Mouse (Mus musculus): Measurements from ENCODE around the gene Ccr10. TPM values are rescaled to one million over a fixed set of nuclear protein-coding genes. Genes with fewer than 3 reads are reported as not detected.
"Not testable (repeated sequence)": the region's sequence is repeated elsewhere in the genome, so short reads cannot be mapped to it uniquely, and the experiment has no call there.

The Ccr10 gene
- polyA plus RNA-seq, 1 experiment from 2014 or later: 0.10 TPM

- not testable (repeated sequence) for H3K9ac ChIP-seq (replicated peaks); ATAC-seq (ENCODE audit: low FRiP score, low read depth); H3K9me3 ChIP-seq; H3K4me3 ChIP-seq; H3K27ac ChIP-seq (replicated peaks); H3K4me2 ChIP-seq (replicated peaks)
- WGBS: 87% methylated on average over 9 of the region's 10 CpGs
- Histone ChIP-seq H3K27me3 (peaks cover 76% of the 10 kb centered on the region), H3K4me1 (peaks cover 22% of the 10 kb centered on the region), H3K36me3 (peaks cover 14% of the 10 kb centered on the region)
Observed at GRCm38 (mm10) chr11:101160151-101160550, 15.1 kb downstream of the Ccr10 start.

DNA sequence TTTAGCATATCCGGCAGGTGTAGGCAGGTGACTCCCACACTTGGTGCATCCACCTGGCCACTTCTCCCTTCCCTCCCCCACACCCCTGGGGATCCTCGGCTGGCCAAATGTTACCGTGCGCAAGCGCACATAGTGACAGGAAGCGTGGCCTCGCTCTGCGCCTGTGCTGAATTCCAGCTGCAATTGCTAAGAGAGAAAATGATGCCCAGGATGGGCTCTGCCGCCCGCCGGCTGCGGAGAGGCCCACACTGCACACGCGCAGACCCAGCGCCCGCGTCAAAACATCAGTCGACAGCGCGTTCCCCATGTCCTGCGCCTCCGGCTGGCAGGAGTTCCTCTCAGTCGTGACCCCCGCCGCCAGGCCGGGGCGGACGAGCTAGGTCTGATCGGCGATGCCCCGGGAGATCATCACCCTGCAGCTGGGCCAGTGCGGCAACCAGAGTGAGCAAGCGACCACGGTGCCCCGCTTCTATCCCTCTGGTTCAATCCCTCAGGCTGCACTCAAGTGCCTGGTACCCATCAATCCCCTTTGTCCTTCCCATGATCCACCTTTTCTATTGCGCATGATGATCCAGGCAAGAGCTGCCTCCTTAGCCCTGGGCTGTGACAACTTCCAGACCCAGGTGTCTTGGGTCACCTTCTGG is 19.4 kb downstream of the Ccr10 start, which contains the start of gene Tubg2:
Gene Tubg2, plus strand, starts transcription at position 180 of the 644 bp plus-strand sequence.
- Histone ChIP-seq H3K4me2 (replicated peaks) (peak within 1 kb of the TSS; percentile 65), H3K4me3 (peak within 1 kb of the TSS; percentile 43), H3K9ac (replicated peaks) (peak within 1 kb of the TSS; percentile 64), H3K4me1 (peaks cover 12% of the 10 kb centered on the region), H3K27ac (replicated peaks) (peak within 1 kb of the TSS; percentile 83), H3K27me3 (peaks cover 37% of the 10 kb centered on the region), H3K9me3 (no peaks in the 10 kb centered on the region), H3K36me3 (no peaks in the 10 kb centered on the region)
- ATAC-seq (ENCODE audit: low FRiP score, low read depth): peak; percentile 41; the same call in 1 of the 2 replicates
- 2% methylated on average over 36 of the region's 36 CpGs for WGBS

GRCm38 (mm10) chr11:101155151-101155550 is 20.1 kb downstream of the Ccr10 start:
- peaks cover 32% of the 10 kb centered on the region for H3K27me3 ChIP-seq
- peaks cover 12% of the 10 kb centered on the region for H3K4me1 ChIP-seq
- ATAC-seq (ENCODE audit: low FRiP score, low read depth): no peak
- peak overlapping the region; percentile 65; the same call in 1 of the 2 replicates for H3K4me2 ChIP-seq (replicated peaks)
- H3K9me3 ChIP-seq: no peaks in the 10 kb centered on the region
- WGBS: 66% methylated on average over 6 of the region's 6 CpGs
- H3K27ac ChIP-seq (replicated peaks): no peak overlapping the region
- H3K9ac ChIP-seq (replicated peaks): no peak overlapping the region
- no peaks in the 10 kb centered on the region for H3K36me3 ChIP-seq
- H3K4me3 ChIP-seq: no peak overlapping the region; the same call in 1 of the 2 replicates

DNA sequence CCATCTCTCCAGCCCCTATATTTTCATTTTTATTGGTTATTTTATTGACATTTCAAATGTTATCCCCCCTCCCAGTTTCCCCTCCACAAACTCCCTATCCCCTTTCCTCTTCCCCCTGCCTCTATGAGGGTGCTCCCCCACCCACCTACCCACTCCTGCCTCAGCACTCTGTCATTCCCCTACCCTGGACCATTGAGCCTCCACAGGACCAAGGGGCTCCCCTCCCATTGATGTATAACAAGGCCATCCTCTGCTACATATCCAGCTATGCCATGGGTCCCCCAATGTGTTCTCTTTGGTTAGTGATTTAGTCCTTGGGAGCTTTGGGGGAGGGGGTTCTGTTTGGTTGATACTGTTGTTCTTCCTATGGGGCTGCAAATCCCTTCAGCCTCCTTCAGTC is 20.6 kb downstream of the Ccr10 start:
- Histone ChIP-seq H3K4me3 (no peak overlapping the region), H3K36me3 (no peaks in the 10 kb centered on the region), H3K9me3 (no peaks in the 10 kb centered on the region), H3K27ac (replicated peaks) (no peak overlapping the region), H3K4me2 (replicated peaks) (no peak overlapping the region), H3K27me3 (peaks cover 29% of the 10 kb centered on the region), H3K4me1 (peaks cover 14% of the 10 kb centered on the region), H3K9ac (replicated peaks) (no peak overlapping the region)
- ATAC-seq (ENCODE audit: low FRiP score, low read depth): no peak

DNA sequence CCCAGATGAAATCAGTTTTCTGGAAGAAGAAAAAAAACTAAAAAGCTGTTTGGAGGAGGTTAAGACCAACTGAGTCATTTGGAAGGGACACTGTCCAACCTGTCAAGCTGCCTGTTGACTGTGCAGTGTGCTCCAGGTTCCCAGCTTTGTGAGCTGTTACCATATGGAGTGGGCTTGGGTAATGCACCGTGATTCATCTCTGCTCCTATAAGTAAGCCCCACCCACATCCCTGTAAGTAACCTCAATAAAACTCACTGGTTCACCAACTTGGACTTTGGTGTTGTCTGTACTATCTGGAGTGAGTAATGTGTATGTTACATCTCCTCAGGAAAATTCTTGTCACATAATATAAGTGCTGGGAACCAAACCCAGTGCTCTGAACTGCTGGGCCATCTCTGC is 22.4 kb downstream of the Ccr10 start:
- ATAC-seq (ENCODE audit: low FRiP score, low read depth): no peak
- H3K4me1 ChIP-seq: peaks cover 22% of the 10 kb centered on the region
- H3K9ac ChIP-seq (replicated peaks): no peak overlapping the region
- no peaks in the 10 kb centered on the region for H3K36me3 ChIP-seq
- H3K4me3 ChIP-seq: no peak overlapping the region
- H3K27ac ChIP-seq (replicated peaks): no peak overlapping the region
- WGBS: 68% methylated on average over 1 of the region's 1 CpGs
- no peaks in the 10 kb centered on the region for H3K9me3 ChIP-seq
- no peak overlapping the region for H3K4me2 ChIP-seq (replicated peaks)
- H3K27me3 ChIP-seq: peaks cover 22% of the 10 kb centered on the region

DNA sequence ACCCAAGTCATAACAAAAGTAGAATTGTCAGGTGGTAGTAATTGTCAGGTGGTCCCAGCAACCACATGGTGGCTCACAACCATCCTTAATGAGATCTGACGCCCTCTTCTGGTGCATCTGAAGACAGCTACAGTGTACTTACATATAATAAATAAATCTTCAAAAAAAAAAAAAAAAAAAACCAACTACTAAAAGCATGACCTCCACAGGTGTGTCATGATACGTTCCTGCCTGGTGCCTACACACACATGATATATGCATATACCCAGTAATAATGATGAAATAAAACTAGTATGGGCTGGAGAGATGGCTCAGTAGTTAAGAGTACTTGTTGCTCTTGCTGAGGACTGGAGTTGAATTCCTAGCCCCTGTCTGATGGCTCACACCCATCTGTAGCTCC is 24.2 kb downstream of the Ccr10 start:
- WGBS: 44% methylated on average over 2 of the region's 2 CpGs

GRCm38 (mm10) chr11:101149178-101150105 is 25.8 kb downstream of the Ccr10 start:
- no peaks in the 10 kb centered on the region for H3K9me3 ChIP-seq
- 65% methylated on average over 9 of the region's 9 CpGs for WGBS
- no peak overlapping the region for H3K4me3 ChIP-seq
- 0 out of 2 replicates have a peak overlapping the region, but pooled peaks have one; percentile 5 for H3K27ac ChIP-seq (replicated peaks)
- ATAC-seq (ENCODE audit: low FRiP score, low read depth): no peak
- no peaks in the 10 kb centered on the region for H3K36me3 ChIP-seq
- no peak overlapping the region for H3K4me2 ChIP-seq (replicated peaks)
- peaks cover 14% of the 10 kb centered on the region for H3K4me1 ChIP-seq
- no peaks in the 10 kb centered on the region for H3K27me3 ChIP-seq
- H3K9ac ChIP-seq (replicated peaks): no peak overlapping the region

More for the DNA sequence above, 24.2 kb downstream of the Ccr10 start:
- Histone ChIP-seq H3K9me3 (no peaks in the 10 kb centered on the region), H3K4me3 (no peak overlapping the region), H3K9ac (replicated peaks) (no peak overlapping the region), H3K27ac (replicated peaks) (no peak overlapping the region), H3K4me2 (replicated peaks) (no peak overlapping the region), H3K36me3 (no peaks in the 10 kb centered on the region), H3K4me1 (peaks cover 23% of the 10 kb centered on the region), H3K27me3 (peaks cover 7% of the 10 kb centered on the region; the same call in 1 of the 2 replicates)
- no peak for ATAC-seq (ENCODE audit: low FRiP score, low read depth)

- 74% methylated on average over 10 of the region's 10 CpGs for WGBS
- H3K27ac ChIP-seq (replicated peaks): 0 out of 2 replicates have a peak overlapping the region, but pooled peaks have one; percentile 5
Observed at GRCm38 (mm10) chr11:101148751-101149150, 26.5 kb downstream of the Ccr10 start.

GRCm38 (mm10) chr11:101146377-101146776 is 28.9 kb downstream of the Ccr10 start:
- no peak overlapping the region for H3K9ac ChIP-seq (replicated peaks)
- WGBS: 17% methylated on average over 10 of the region's 10 CpGs
- no peak overlapping the region for H3K4me3 ChIP-seq
- no peaks in the 10 kb centered on the region for H3K36me3 ChIP-seq
- ATAC-seq (ENCODE audit: low FRiP score, low read depth): no peak
- peaks cover 6% of the 10 kb centered on the region for H3K27me3 ChIP-seq
- H3K4me2 ChIP-seq (replicated peaks): peak overlapping the region; percentile 9; the same call in 1 of the 2 replicates
- H3K9me3 ChIP-seq: no peaks in the 10 kb centered on the region
- H3K27ac ChIP-seq (replicated peaks): peak overlapping the region; percentile 44; the same call in 1 of the 2 replicates
- peaks cover 22% of the 10 kb centered on the region for H3K4me1 ChIP-seq

More at GRCm38 (mm10) chr11:101148751-101149150, 26.5 kb downstream of the Ccr10 start:
- no peak overlapping the region for H3K4me3 ChIP-seq
- H3K4me1 ChIP-seq: peaks cover 17% of the 10 kb centered on the region
- H3K9ac ChIP-seq (replicated peaks): no peak overlapping the region
- no peak for ATAC-seq (ENCODE audit: low FRiP score, low read depth)
- no peaks in the 10 kb centered on the region for H3K9me3 ChIP-seq
- H3K36me3 ChIP-seq: no peaks in the 10 kb centered on the region
- H3K27me3 ChIP-seq: no peaks in the 10 kb centered on the region
- H3K4me2 ChIP-seq (replicated peaks): no peak overlapping the region

DNA sequence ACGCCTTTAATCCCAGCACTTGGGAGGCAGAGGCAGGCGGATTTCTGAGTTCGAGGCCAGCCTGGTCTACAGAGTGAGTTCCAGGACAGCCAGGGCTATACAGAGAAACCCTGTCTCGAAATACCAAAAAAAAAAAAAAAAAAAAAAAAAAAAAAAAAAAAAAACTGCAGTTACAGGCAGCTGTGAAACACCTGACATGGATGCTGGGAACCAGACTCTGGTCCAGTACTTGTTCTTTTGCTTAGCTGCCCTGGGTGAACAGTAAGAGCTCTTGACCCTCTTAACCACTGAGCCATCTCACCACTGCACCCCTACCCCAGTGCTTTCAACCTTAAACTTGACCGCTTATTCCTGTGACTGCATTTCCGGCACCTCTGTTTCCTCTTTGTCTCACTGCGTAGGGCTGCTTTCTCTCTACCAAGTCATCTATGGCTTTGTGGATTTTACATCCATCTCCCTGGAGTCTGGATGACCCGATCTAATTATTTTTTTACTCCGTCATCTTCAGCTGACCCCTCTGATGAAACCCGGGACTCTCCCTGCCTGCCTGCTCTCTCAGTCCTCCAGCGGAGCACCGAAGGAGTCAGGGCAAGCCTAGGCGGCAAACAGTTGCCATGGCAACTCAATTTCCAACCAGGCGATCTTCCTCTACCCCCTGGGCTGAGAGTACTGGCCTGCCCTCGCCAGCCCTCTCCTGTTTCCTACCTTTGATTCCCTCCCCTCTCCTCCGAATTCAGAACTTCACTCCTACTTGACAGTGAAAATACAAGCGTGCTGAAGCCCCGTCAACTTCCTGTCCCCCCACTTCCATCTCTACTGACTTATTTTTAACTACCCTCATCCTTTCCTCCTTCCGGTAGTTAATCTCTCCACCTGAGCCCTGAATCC is 31.7 kb downstream of the Ccr10 start:
- peaks cover 13% of the 10 kb centered on the region for H3K27me3 ChIP-seq
- WGBS: 22% methylated on average over 19 of the region's 19 CpGs
- H3K36me3 ChIP-seq: no peaks in the 10 kb centered on the region
- H3K4me1 ChIP-seq: peaks cover 19% of the 10 kb centered on the region
- H3K9ac ChIP-seq (replicated peaks): peak overlapping the region; percentile 41; the same call in 1 of the 2 replicates
- H3K9me3 ChIP-seq: no peaks in the 10 kb centered on the region
- peak overlapping the region; percentile 70 for H3K27ac ChIP-seq (replicated peaks)
- peak; percentile 76 for ATAC-seq (ENCODE audit: low FRiP score, low read depth)
- H3K4me2 ChIP-seq (replicated peaks): peak overlapping the region; percentile 53
- H3K4me3 ChIP-seq: peak overlapping the region; percentile 25

DNA sequence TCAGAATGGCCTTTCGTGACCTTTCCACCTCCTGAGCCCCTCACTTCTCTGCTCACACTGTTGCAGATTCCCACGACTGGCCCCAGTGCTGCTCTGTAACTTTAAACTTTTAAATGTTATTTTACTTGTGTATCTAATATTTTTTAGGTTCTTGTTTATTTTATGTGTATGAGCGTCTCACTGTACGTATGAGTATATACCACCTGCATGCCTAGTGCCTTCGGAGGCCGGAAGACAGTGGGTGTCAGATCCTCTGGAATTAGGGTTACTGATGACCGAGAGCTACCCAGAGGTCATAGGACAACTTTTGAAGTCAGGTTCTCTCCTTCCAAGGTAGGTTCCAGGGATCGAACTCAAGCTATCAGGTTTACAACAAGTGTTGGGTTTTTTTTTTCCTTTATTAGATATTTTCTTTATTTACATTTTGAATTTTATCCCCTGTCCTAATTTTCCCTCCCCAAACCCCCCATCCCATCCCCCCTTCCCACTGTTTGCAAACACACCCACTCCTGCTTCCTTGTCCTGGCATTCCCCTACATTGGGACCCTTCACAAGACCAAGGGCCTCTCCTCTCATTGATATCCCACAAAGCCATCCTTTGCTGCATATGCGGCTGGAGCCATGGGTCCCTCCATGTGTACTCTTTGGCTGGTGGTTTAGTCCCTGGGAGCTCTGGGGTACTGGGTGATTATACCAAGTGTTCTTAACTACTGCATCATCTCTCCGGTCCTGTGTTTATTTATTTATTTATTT is 32.9 kb downstream of the Ccr10 start:
- no peak overlapping the region for H3K4me2 ChIP-seq (replicated peaks)
- ATAC-seq (ENCODE audit: low FRiP score, low read depth): no peak
- peaks cover 21% of the 10 kb centered on the region for H3K4me1 ChIP-seq
- peaks cover 13% of the 10 kb centered on the region for H3K27me3 ChIP-seq
- H3K36me3 ChIP-seq: no peaks in the 10 kb centered on the region
- no peaks in the 10 kb centered on the region for H3K9me3 ChIP-seq
- no peak overlapping the region for H3K27ac ChIP-seq (replicated peaks)
- no peak overlapping the region for H3K4me3 ChIP-seq
- no peak overlapping the region for H3K9ac ChIP-seq (replicated peaks)
- WGBS: 88% methylated on average over 10 of the region's 10 CpGs

All from midbrain, embryonic 12.5 days (tissue).